Mouse (Mus musculus) ES-Bruce4 (cell line): Measurements from ENCODE around the gene Hic2. TPM values are rescaled to one million over a fixed set of nuclear protein-coding genes. Genes with fewer than 3 reads are reported as not detected.

Experiments
- H3K27ac ChIP-seq: 2 replicates; pipeline ENCODE4 v1.5.1; 2012; ENCODE audit warnings: low read length, inconsistent platforms; ENCODE audit not compliant: insufficient read depth
- H3K27me3 ChIP-seq: 2 replicates; pipeline ENCODE4 v1.6.1; 2012; ENCODE audit warnings: mild to moderate bottlenecking, low read length, inconsistent platforms; ENCODE audit not compliant: control insufficient read depth, poor library complexity, insufficient read depth, severe bottlenecking
- H3K36me3 ChIP-seq: 2 replicates; pipeline ENCODE4 v1.6.1; 2012; ENCODE audit warnings: inconsistent platforms, mild to moderate bottlenecking, low read length, moderate library complexity; ENCODE audit not compliant: control insufficient read depth, poor library complexity, insufficient read depth, severe bottlenecking
- H3K4me1 ChIP-seq: one replicate; pipeline ENCODE4 v1.8.1; 2011; ENCODE audit warnings: low read length; ENCODE audit not compliant: control insufficient read depth, insufficient read depth
- H3K4me3 ChIP-seq: 2 replicates; pipeline ENCODE4 v1.5.1; 2011; ENCODE audit warnings: low read depth, mild to moderate bottlenecking, low read length
- H3K9ac ChIP-seq: 2 replicates; pipeline ENCODE4 v1.6.1; 2012; ENCODE audit warnings: low read depth, mild to moderate bottlenecking, inconsistent platforms; ENCODE audit not compliant: poor library complexity, severe bottlenecking
- H3K9me3 ChIP-seq: replicated peaks from 2 replicates; pipeline ENCODE4 v1.6.1; 2012; ENCODE audit warnings: mild to moderate bottlenecking, low read length, inconsistent platforms; ENCODE audit not compliant: control insufficient read depth, poor library complexity, insufficient read depth, severe bottlenecking
- CTCF ChIP-seq: IDR thresholded peaks from one replicate; pipeline ENCODE4 v1.8.1; 2011; ENCODE audit warnings: low read depth, low read length
- EP300 ChIP-seq: IDR thresholded peaks from 2 replicates; pipeline ENCODE4 v1.6.1; 2011; ENCODE audit warnings: low read depth, low read length; ENCODE audit not compliant: insufficient read depth
- POLR2A ChIP-seq: IDR thresholded peaks from one replicate; pipeline ENCODE4 v1.8.1; 2011; ENCODE audit warnings: low read length; ENCODE audit not compliant: insufficient read depth
- polyA plus RNA-seq: library from polyadenylated mRNA; stranded (reverse); fragments of >200 nt; gene quantifications from 2 replicates; pipeline ENCODE4 v1.2.4, GENCODE M21; 2011; ENCODE audit warnings: low read depth; ENCODE audit not compliant: missing spikeins, insufficient read depth, insufficient read length

The Hic2 gene
- polyA plus RNA-seq, 1 experiment: 40.9 TPM

GRCm38 (mm10) chr16:17267937-17268336, 34.6 kb downstream of the Hic2 start:
- no peak overlapping the region for H3K9ac ChIP-seq
- TF ChIP-seq POLR2A (no peak), EP300 (no peak), CTCF (no peak)
- H3K27me3 ChIP-seq: no peaks in the 10 kb centered on the region
- no peaks in the 10 kb centered on the region for H3K9me3 ChIP-seq
- H3K27ac ChIP-seq: no peak overlapping the region
- H3K4me1 ChIP-seq: no peaks in the 10 kb centered on the region
- H3K36me3 ChIP-seq: no peaks in the 10 kb centered on the region
- H3K4me3 ChIP-seq: no peak overlapping the region

DNA sequence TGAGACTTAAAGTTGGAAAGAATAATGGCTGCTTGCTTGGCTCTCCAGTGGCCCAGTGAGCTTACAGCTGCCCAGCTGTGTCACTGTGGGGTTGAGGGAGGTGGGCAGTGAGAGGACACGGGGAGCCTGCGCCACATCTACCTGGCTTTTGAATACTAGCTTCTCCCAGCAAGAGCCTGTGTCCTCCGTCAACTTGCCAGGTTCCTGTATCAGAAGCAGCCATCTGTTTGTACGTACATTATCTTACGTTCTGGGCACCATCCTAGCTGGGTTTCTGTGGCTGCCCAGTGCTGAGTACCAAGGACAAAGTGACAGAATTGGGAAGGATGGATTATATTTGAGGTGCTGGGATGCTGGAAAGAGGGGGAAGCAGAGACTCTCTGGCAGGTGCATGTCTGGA, 36.5 kb downstream of the Hic2 start:
- Histone ChIP-seq H3K27me3 (no peaks in the 10 kb centered on the region), H3K4me3 (no peak overlapping the region), H3K4me1 (no peaks in the 10 kb centered on the region), H3K36me3 (no peaks in the 10 kb centered on the region), H3K27ac (no peak overlapping the region), H3K9me3 (no peaks in the 10 kb centered on the region), H3K9ac (no peak overlapping the region)
- TF ChIP-seq POLR2A (no peak), CTCF (no peak), EP300 (no peak)

- no peaks in the 10 kb centered on the region for H3K4me1 ChIP-seq
- no peaks in the 10 kb centered on the region for H3K9me3 ChIP-seq
- H3K9ac ChIP-seq: no peak overlapping the region
Measured at GRCm38 (mm10) chr16:17271124-17271523, 37.8 kb downstream of the Hic2 start.

GRCm38 (mm10) chr16:17271856-17272255, 38.5 kb downstream of the Hic2 start:
- no peaks in the 10 kb centered on the region for H3K9me3 ChIP-seq
- TF ChIP-seq POLR2A (no peak), EP300 (no peak), CTCF (no peak)
- H3K9ac ChIP-seq: no peak overlapping the region
- no peaks in the 10 kb centered on the region for H3K27me3 ChIP-seq
- H3K27ac ChIP-seq: no peak overlapping the region
- no peak overlapping the region for H3K4me3 ChIP-seq
- H3K36me3 ChIP-seq: no peaks in the 10 kb centered on the region
- no peaks in the 10 kb centered on the region for H3K4me1 ChIP-seq

More at GRCm38 (mm10) chr16:17271124-17271523, 37.8 kb downstream of the Hic2 start:
- H3K27ac ChIP-seq: no peak overlapping the region
- TF ChIP-seq CTCF (no peak), EP300 (no peak), POLR2A (no peak)
- H3K36me3 ChIP-seq: no peaks in the 10 kb centered on the region
- H3K4me3 ChIP-seq: no peak overlapping the region
- H3K27me3 ChIP-seq: no peaks in the 10 kb centered on the region

- Histone ChIP-seq H3K4me3 (peak within 1 kb of the TSS; percentile 68), H3K27me3 (no peaks in the 10 kb centered on the region), H3K36me3 (no peaks in the 10 kb centered on the region), H3K9ac (peak within 1 kb of the TSS; percentile 31), H3K27ac (no peak within 1 kb of the TSS), H3K4me1 (no peaks in the 10 kb centered on the region), H3K9me3 (no peaks in the 10 kb centered on the region)
- no peak for TF ChIP-seq CTCF
- no peak for TF ChIP-seq POLR2A
- TF ChIP-seq EP300: no peak
Measured at GRCm38 (mm10) chr16:17275721-17276120, 42.3 kb downstream of the Hic2 start, which contains the start of gene Tmem191c. Tmem191c (plus strand) TSS chr16:17276077.

GRCm38 (mm10) chr16:17276164-17277151, 43.1 kb downstream of the Hic2 start:
- Histone ChIP-seq H3K36me3 (no peaks in the 10 kb centered on the region), H3K27ac (no peak overlapping the region), H3K4me3 (peak overlapping the region; percentile 68), H3K27me3 (no peaks in the 10 kb centered on the region), H3K9ac (peak overlapping the region; percentile 31), H3K4me1 (no peaks in the 10 kb centered on the region), H3K9me3 (no peaks in the 10 kb centered on the region)
- TF ChIP-seq EP300 (0 out of 2 replicates have a peak, but pooled peaks have one; percentile 49), CTCF (peak; percentile 87), POLR2A (peak; percentile 24)
